Mouse (Mus musculus) embryonic facial prominence, embryonic 10.5 days (tissue): ENCODE data around the gene Samd14. TPM values are rescaled to one million over a fixed set of nuclear protein-coding genes. Genes with fewer than 3 reads are reported as not detected.

Source experiments
- DNase-seq: peaks from one replicate; pipeline ENCODE4 v3.0.0-alpha.2; 2017; ENCODE audit warnings: low spot score
- H3K27ac ChIP-seq: fragments of 300-500 bp; sonication (generic); replicated peaks from 2 replicates; pipeline ENCODE4 v1.5.1; 2016; ENCODE audit warnings: mild to moderate bottlenecking
- H3K27me3 ChIP-seq: fragments of 300-500 bp; sonication (generic); replicated peaks from 2 replicates; pipeline ENCODE4 v1.6.1; 2016; ENCODE audit warnings: low read depth, mild to moderate bottlenecking; ENCODE audit not compliant: poor library complexity, severe bottlenecking
- H3K36me3 ChIP-seq: fragments of 300-500 bp; sonication (generic); replicated peaks from 2 replicates; pipeline ENCODE4 v1.6.1; 2016; ENCODE audit warnings: mild to moderate bottlenecking, moderate library complexity
- H3K4me1 ChIP-seq: fragments of 300-500 bp; sonication (generic); 2 replicates; pipeline ENCODE4 v1.6.1; 2016
- H3K4me3 ChIP-seq: fragments of 300-500 bp; sonication (generic); 2 replicates; pipeline ENCODE4 v1.5.1; 2016; ENCODE audit warnings: mild to moderate bottlenecking, moderate library complexity
- H3K9me3 ChIP-seq: fragments of 300-500 bp; sonication (generic); 2 replicates; pipeline ENCODE4 v1.6.1; 2016; ENCODE audit warnings: mild to moderate bottlenecking
- WGBS: fragments of 180-500 bp; shearing (Covaris S2); methylation state at CpG from one replicate; pipeline ENCODE4 v1.1.7; 2016; 5-methylcytosine and 5-hydroxymethylcytosine counted together
- polyA plus RNA-seq: library from polyadenylated mRNA; unstranded; fragments of >200 nt; fragmentation: Nextera tagmentation; extraction: Ambion mirVana; gene quantifications from 2 replicates; pipeline ENCODE4 v1.2.1, GENCODE M21; 2016

Samd14 gene
- polyA plus RNA-seq, 1 experiment from 2014 or later = 42.5 TPM

- peaks cover 15% of the 10 kb centered on the region for H3K27me3 ChIP-seq
- peaks cover 9% of the 10 kb centered on the region for H3K36me3 ChIP-seq
- no peak overlapping the region for H3K4me3 ChIP-seq
- 57% methylated on average over 13 of the region's 13 CpGs for WGBS
- no peak for DNase-seq
- no peaks in the 10 kb centered on the region for H3K9me3 ChIP-seq
- H3K4me1 ChIP-seq = peaks cover 31% of the 10 kb centered on the region
- peak overlapping the region; percentile 14; the same call in 1 of the 2 replicates for H3K27ac ChIP-seq
These were observed 34.6 kb downstream of the Samd14 start for GRCm38 (mm10) chr11:95044185-95044870.

- Histone ChIP-seq H3K27ac (no peak overlapping the region), H3K36me3 (peaks cover 12% of the 10 kb centered on the region), H3K9me3 (no peaks in the 10 kb centered on the region), H3K4me3 (no peak overlapping the region), H3K27me3 (peaks cover 6% of the 10 kb centered on the region), H3K4me1 (peaks cover 8% of the 10 kb centered on the region)
- peak; percentile 75 for DNase-seq
- 59% methylated on average over 9 of the region's 9 CpGs for WGBS
These were observed 37.5 kb downstream of the Samd14 start for GRCm38 (mm10) chr11:95046980-95047680.

GRCm38 (mm10) chr11:95053062-95053461 is 43.4 kb downstream of the Samd14 start:
- H3K27ac ChIP-seq = 0 out of 2 replicates have a peak overlapping the region, but pooled peaks have one; percentile 7
- no peak for DNase-seq
- no peak overlapping the region for H3K4me3 ChIP-seq
- H3K9me3 ChIP-seq = no peaks in the 10 kb centered on the region
- H3K27me3 ChIP-seq = peaks cover 27% of the 10 kb centered on the region
- peaks cover 37% of the 10 kb centered on the region for H3K36me3 ChIP-seq
- WGBS = 77% methylated on average over 9 of the region's 9 CpGs
- peaks cover 15% of the 10 kb centered on the region for H3K4me1 ChIP-seq

GRCm38 (mm10) chr11:95056768-95057501 is 47.3 kb downstream of the Samd14 start:
- Histone ChIP-seq H3K9me3 (no peaks in the 10 kb centered on the region), H3K36me3 (peaks cover 63% of the 10 kb centered on the region), H3K27me3 (peaks cover 30% of the 10 kb centered on the region), H3K27ac (no peak overlapping the region), H3K4me3 (peak overlapping the region; percentile 34), H3K4me1 (peaks cover 15% of the 10 kb centered on the region)
- peak; percentile 29 for DNase-seq
- 23% methylated on average over 19 of the region's 19 CpGs for WGBS

GRCm38 (mm10) chr11:95069226-95069957 is 59.7 kb downstream of the Samd14 start:
- Histone ChIP-seq H3K9me3 (no peaks in the 10 kb centered on the region), H3K27ac (no peak overlapping the region), H3K36me3 (peaks cover 14% of the 10 kb centered on the region), H3K4me1 (peaks cover 47% of the 10 kb centered on the region), H3K27me3 (peaks cover 18% of the 10 kb centered on the region), H3K4me3 (no peak overlapping the region)
- no peak for DNase-seq
- 85% methylated on average over 10 of the region's 10 CpGs for WGBS

- no peak overlapping the region for H3K4me3 ChIP-seq
- no peak for DNase-seq
- peaks cover 12% of the 10 kb centered on the region for H3K36me3 ChIP-seq
- H3K4me1 ChIP-seq = peaks cover 57% of the 10 kb centered on the region
- WGBS = 60% methylated on average over 8 of the region's 8 CpGs
- no peaks in the 10 kb centered on the region for H3K9me3 ChIP-seq
- H3K27me3 ChIP-seq = peaks cover 28% of the 10 kb centered on the region
- H3K27ac ChIP-seq = 0 out of 2 replicates have a peak overlapping the region, but pooled peaks have one; percentile 24
These were observed 60.7 kb downstream of the Samd14 start for GRCm38 (mm10) chr11:95070140-95071107.

- DNase-seq = no peak
- peaks cover 65% of the 10 kb centered on the region for H3K4me1 ChIP-seq
- WGBS = 54% methylated on average over 7 of the region's 7 CpGs
These were observed 61.6 kb downstream of the Samd14 start for GRCm38 (mm10) chr11:95071266-95071665.

GRCm38 (mm10) chr11:95072136-95072535 is 62.5 kb downstream of the Samd14 start:
- H3K36me3 ChIP-seq = peaks cover 3% of the 10 kb centered on the region; the same call in 1 of the 2 replicates
- peaks cover 45% of the 10 kb centered on the region for H3K27me3 ChIP-seq
- peak overlapping the region; percentile 54; the same call in 1 of the 2 replicates for H3K27ac ChIP-seq
- H3K9me3 ChIP-seq = no peaks in the 10 kb centered on the region
- H3K4me3 ChIP-seq = no peak overlapping the region
- no peak for DNase-seq
- WGBS = 68% methylated on average over 8 of the region's 8 CpGs
- H3K4me1 ChIP-seq = peaks cover 74% of the 10 kb centered on the region

More at GRCm38 (mm10) chr11:95071266-95071665, 61.6 kb downstream of the Samd14 start:
- Histone ChIP-seq H3K4me3 (no peak overlapping the region), H3K9me3 (no peaks in the 10 kb centered on the region), H3K27ac (0 out of 2 replicates have a peak overlapping the region, but pooled peaks have one; percentile 40), H3K36me3 (peaks cover 6% of the 10 kb centered on the region; the same call in 1 of the 2 replicates), H3K27me3 (peaks cover 36% of the 10 kb centered on the region)

- H3K36me3 ChIP-seq = no peaks in the 10 kb centered on the region
- H3K27ac ChIP-seq = no peak overlapping the region
- no peak for DNase-seq
- 73% methylated on average over 5 of the region's 5 CpGs for WGBS
- H3K4me1 ChIP-seq = peaks cover 79% of the 10 kb centered on the region
- no peak overlapping the region for H3K4me3 ChIP-seq
- no peaks in the 10 kb centered on the region for H3K9me3 ChIP-seq
- peaks cover 52% of the 10 kb centered on the region for H3K27me3 ChIP-seq
These were observed 63.1 kb downstream of the Samd14 start for GRCm38 (mm10) chr11:95072804-95073203.

GRCm38 (mm10) chr11:95073835-95074234 is 64.2 kb downstream of the Samd14 start:
- H3K9me3 ChIP-seq = no peaks in the 10 kb centered on the region
- peaks cover 87% of the 10 kb centered on the region for H3K4me1 ChIP-seq
- H3K27ac ChIP-seq = no peak overlapping the region; the same call in 1 of the 2 replicates
- no peak overlapping the region for H3K4me3 ChIP-seq
- 79% methylated on average over 4 of the region's 4 CpGs for WGBS
- peaks cover 62% of the 10 kb centered on the region for H3K27me3 ChIP-seq
- H3K36me3 ChIP-seq = no peaks in the 10 kb centered on the region
- no peak for DNase-seq

GRCm38 (mm10) chr11:95074694-95075093 is 65.0 kb downstream of the Samd14 start:
- H3K27ac ChIP-seq = no peak overlapping the region; the same call in 1 of the 2 replicates
- H3K27me3 ChIP-seq = peaks cover 71% of the 10 kb centered on the region
- DNase-seq = no peak
- WGBS = 76% methylated on average over 4 of the region's 4 CpGs
- peak overlapping the region; percentile 73 for H3K4me3 ChIP-seq
- H3K36me3 ChIP-seq = no peaks in the 10 kb centered on the region
- no peaks in the 10 kb centered on the region for H3K9me3 ChIP-seq
- peaks cover 89% of the 10 kb centered on the region for H3K4me1 ChIP-seq
